Mouse (Mus musculus) cerebellum, adult 2 months (tissue): ENCODE data around the gene Ilkap.

ENCODE experiments used
- CTCF ChIP-seq: fragments of 200-500 bp; IDR thresholded peaks from 2 replicates; pipeline ENCODE4 v1.5.1; 2011; ENCODE audit warnings: low read depth, mild to moderate bottlenecking, control low read depth, low read length, moderate library complexity, borderline replicate concordance; ENCODE audit not compliant: insufficient read depth
- POLR2A ChIP-seq: fragments of 200-500 bp; IDR thresholded peaks from 2 replicates; pipeline ENCODE4 v1.6.1; 2011; ENCODE audit warnings: low read length, control low read depth, borderline replicate concordance; ENCODE audit not compliant: insufficient read depth

DNA sequence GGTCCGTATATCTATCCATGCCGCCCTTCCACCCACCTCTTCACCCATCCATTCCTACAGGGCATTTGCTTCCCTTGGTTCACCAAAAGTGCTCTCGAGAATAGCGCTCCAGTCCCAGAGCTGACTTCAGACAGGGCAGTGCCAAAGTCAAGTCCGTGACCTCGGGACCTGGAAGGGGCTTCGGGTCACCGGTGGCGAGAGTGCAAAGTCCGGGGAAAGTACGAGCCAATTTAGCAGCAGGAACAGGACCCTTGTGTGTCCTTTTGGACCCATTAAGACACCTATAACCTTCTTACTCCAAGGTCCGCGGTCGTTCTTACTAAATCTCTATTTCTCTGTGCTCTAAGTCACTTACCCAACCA, 14.9 kb upstream of the Ilkap start:
- TF ChIP-seq CTCF: no peak
- no peak for TF ChIP-seq POLR2A
